Mouse (Mus musculus): ENCODE measurements at regions not wholly inside any gene's neighbourhood (a gene's known extent, or its start where the extent isn't known, plus 50 kb on each side); places are given as distances from the start of the nearest gene placed in this dataset.
"Not testable (repeated sequence)": the region's sequence is repeated elsewhere in the genome, so short reads cannot be mapped to it uniquely, and the experiment has no call there.

GRCm38 (mm10) chr8:96586129-96586528 lies 697.8 kb upstream of the Got2 start:
- no peak for DNase-seq (ENCODE audit: low spot score)

DNA sequence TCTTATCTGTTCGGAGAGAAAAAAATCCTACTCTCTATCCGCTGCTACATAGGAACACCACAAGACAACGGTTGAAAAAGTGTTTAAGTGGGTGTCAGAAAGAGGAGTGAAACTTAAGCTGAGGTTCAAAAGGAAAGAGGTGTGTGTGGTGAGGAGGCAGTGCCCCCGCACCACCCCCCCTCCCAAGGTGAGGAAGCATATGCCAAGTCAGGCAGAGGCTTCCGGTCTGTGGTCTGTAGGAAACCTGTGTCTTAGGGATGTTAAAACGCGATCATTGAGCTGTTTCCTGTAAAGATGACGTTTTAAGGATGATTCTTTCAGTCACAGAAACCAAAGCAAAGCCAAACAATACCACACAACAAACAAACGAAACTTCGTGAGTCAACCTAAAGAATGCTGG lies 664.2 kb upstream of the Got2 start:
- DNase-seq (ENCODE audit: low spot score): no peak

GRCm38 (mm10) chr8:96550408-96550807 lies 662.1 kb upstream of the Got2 start:
- DNase-seq (ENCODE audit: low spot score): no peak

DNA sequence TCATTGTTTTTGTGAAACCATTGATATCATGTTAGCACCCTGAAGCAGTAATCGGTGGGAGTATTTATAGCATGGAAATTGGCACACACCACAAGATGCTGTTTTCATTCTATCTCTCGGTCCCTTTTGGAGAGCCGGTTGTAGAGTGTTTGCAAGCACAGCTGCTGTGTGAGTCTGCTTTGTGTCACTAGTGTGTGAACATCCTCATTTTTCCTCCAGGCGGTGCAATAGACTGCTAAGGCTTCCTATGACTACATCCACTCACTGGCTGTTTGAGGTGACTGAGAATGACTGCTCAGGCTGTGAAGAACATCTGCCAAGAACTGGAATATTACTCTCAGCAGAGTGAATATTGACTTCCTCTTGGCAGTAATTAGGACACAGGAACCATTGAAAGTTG lies 660.3 kb upstream of the Got2 start:
- peak; percentile 6 for DNase-seq (ENCODE audit: low spot score)

- DNase-seq (ENCODE audit: low spot score): no peak
These were observed 659.8 kb upstream of the Got2 start for GRCm38 (mm10) chr8:96548187-96548586.

DNA sequence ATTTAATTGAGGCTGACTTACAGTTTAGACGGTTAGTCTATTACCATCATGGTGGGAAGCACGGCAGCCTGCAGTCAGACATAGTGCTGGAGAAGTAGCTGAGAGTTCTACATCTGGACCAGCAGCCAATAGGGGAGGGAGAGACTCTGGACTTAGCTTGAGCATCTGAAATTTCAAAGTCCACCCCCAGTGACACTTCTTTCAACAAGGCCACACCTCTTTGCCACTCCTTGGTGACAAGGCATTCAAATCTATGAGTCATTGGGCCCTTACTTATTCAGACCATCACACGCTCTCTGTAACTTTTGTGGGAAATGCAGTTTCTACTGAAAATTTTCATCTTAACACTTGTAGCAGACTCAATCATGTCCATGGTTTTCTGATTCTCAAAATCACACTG lies 653.9 kb upstream of the Got2 start:
- DNase-seq (ENCODE audit: low spot score): no peak

DNA sequence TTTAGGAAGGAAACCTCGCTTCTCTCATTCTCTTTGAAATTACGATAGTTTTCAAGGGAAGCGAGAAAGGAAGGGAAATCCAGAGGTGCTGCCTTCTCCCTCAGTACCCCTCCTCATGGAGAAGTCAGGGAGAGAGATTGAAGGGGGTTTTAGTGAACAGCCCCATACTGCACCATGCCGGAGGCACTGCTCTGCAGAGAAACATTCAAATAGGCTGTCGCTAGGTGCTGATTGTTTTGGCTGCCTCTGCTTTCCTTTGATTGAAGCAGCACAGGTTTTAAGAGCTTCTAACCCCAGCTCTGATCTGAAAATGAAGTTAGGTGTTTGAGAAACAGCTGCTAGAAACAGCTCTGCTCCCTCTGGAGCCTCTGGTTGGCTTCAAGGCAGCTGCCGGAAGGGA lies 610.5 kb upstream of the Got2 start:
- no peak for DNase-seq (ENCODE audit: low spot score)

DNA sequence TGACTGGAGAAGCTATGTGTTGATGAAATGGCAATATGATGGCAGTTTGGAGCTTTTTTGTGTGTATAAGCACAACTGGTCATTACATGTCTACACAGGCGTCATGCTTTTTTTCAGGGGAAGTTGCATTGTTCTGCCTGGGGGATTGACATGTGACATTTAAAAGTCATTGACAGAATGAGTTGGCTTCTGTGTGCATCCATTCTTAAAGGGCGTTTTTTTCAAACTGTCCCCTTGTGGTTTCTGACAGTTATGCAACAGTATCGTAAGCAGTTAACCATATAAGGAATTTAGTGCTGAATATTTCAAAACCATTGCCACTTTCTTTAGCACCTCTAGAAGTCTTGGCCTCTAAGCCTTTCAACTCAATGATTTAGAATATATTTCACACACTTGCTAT lies 607.1 kb upstream of the Got2 start:
- DNase-seq (ENCODE audit: low spot score): no peak

GRCm38 (mm10) chr8:96489804-96490203 lies 601.5 kb upstream of the Got2 start:
- no peak for DNase-seq (ENCODE audit: low spot score)

- DNase-seq (ENCODE audit: low spot score): no peak
These were observed 600.5 kb upstream of the Got2 start for GRCm38 (mm10) chr8:96488741-96489453.

DNA sequence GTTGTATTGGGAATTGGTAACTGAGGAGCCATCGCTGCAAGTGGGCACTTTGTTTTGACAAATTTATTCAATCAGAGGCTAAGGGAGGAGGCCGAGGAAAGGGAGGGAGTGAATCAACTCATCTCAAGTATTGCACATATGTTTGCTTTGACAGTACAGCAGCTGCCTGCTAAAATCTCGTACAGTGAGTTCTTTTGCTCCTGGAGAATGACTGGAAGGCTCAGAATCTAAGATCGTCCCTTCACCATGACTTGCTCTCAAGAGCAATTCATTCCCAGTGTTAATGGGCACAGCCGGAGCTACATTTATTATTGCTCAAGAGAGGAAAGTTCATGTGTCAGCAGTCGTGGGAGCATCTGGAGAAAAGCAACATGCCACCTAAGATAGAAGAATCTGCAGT lies 567.6 kb upstream of the Got2 start:
- DNase-seq (ENCODE audit: low spot score): peak; percentile 18

DNA sequence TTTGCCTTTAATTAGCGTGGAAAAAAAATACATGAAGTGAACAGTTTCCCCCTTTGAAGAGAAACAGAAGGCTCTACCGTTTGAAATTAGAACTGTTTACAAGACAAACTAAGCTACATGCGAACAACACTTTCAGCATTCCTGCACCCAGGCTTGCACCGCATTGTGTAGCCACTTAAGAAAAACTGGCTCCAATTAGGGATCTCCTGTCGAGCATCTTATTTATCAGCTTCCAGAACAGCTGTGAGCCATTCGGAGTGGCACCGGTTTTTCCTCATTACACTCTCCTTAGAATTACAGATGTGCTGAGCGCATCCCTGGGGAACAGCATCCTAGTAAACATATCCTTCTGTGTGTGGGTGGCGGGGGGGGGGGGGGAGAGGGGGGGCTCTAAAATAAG lies 567.0 kb upstream of the Got2 start:
- peak; percentile 50 for DNase-seq (ENCODE audit: low spot score)

GRCm38 (mm10) chr8:96429708-96430107 lies 541.4 kb upstream of the Got2 start:
- DNase-seq (ENCODE audit: low spot score): no peak

GRCm38 (mm10) chr8:96426900-96427299 lies 538.6 kb upstream of the Got2 start:
- peak; percentile 19 for DNase-seq (ENCODE audit: low spot score)

GRCm38 (mm10) chr8:96409601-96410000 lies 521.3 kb upstream of the Got2 start:
- DNase-seq (ENCODE audit: low spot score): no peak

DNA sequence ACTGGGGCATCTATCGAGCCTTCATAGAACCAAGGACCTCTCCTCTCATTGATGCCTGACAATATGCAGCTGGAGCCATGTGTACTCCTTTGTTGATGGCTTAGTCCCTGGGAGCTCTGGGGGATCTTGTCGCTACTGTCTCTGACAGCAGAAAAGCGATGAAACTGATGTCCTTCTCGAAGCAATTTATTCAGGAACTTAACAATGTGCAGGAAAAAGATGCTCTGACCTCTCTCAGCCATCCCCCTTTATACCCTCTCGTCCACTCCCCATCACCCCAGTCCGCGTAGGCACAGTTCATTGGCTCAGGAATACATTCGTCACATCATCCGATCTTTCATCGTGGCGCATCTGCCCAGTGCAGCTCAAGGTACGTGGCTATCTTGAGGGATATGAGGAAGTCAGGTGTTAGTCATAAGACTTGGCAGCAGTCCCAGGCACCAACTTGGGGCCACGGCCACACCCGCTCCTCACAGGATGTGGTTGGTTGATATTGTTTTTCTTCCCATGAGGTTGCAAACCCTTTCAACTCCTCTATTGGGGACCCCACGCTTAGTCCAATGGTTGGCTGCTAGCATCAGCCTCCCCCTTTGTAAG lies 516.3 kb upstream of the Got2 start:
- no peak for DNase-seq (ENCODE audit: low spot score)

- DNase-seq (ENCODE audit: low spot score): no peak
These were observed 515.3 kb upstream of the Got2 start for GRCm38 (mm10) chr8:96403669-96404068.

- DNase-seq (ENCODE audit: low spot score): not testable (repeated sequence)
These were observed 511.0 kb upstream of the Got2 start for GRCm38 (mm10) chr8:96399381-96399780.

GRCm38 (mm10) chr8:96393024-96393423 lies 504.7 kb upstream of the Got2 start:
- DNase-seq (ENCODE audit: low spot score): no peak

- DNase-seq (ENCODE audit: low spot score): no peak
These were observed 500.9 kb upstream of the Got2 start for GRCm38 (mm10) chr8:96389251-96389650.

DNA sequence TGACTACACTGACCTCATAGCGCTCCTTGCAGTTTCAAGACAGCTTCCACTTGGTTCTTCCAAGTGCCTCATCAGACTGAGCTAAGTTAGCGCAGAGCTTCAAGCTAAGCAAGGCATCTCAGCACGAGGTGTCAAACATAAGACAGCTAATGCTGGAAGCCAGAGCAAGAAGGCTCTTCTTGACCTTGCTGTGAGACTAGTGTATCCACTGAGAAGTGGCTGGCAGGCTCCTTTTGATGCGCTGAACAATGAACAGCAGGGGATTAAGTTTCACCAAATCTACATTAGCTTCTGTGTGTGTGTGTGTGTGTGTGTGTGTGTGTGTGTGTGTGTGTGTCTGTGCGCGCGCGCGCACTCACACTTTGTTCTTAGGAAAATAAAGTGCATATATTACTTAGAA lies 482.2 kb upstream of the Got2 start:
- DNase-seq (ENCODE audit: low spot score): no peak

DNA sequence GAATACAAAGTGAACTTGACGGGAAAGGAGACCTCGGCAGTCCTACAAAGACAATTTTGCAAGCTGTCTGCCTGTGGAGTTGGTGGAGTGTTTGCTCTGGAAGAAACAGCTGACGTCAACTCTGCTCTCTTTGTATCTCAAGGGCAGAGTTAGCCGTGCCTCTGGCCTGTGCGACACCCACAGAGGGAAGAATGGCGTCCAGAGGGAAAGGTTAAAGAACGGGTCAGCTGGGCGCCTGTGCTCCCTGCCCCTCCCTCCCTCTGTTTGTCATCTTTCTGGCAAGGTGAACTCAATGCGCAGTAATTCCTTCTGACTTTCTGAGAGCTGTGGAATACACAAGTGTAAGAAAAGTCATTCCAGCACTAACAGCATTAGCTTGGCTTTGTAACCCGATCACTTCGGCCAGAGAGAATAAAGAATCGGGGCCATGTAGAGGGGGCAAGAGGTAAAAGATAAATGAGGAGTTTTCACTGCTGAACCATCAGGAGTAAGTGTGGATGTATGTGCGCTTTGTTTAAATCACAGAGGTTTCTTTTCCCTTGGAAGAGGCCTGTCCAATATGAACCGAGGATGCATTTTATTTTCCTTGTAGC lies 474.6 kb upstream of the Got2 start:
- DNase-seq (ENCODE audit: low spot score): peak; percentile 28

DNA sequence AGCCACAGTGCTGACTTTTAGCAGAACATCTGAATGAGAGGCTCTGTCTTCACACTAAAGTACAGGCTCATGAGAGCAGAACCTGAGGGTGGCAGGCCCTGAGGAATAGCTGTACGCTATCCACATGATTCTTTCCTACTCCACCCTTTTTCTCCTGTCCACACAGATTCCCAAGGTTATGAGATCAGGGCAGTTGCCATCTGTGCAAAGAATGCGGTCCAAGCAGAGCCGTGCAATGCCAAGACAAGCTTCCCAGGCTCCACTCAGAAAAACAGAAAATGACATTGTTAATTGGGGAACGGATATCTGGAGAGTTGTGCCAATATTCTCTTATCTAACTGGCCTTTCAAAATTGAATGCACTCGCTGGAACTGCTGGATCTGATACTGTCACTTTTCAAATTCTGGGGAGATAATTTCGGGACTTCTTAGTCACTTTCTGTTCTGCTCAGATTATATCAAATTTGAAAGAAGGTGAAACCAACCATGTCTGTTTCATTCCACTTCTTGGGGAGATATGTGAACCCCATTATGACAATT lies 462.3 kb upstream of the Got2 start:
- no peak for DNase-seq (ENCODE audit: low spot score)
